Mouse (Mus musculus): ENCODE data around the gene Wdr82. TPM values are rescaled to one million over a fixed set of nuclear protein-coding genes. Genes with fewer than 3 reads are reported as not detected.

Wdr82 gene
- total and polyA plus RNA-seq, 3 experiments: 70.4 to 131 (median 100) TPM

GRCm38 (mm10) chr9:106231220-106231619 is 60.5 kb downstream of the Wdr82 start:
- Histone ChIP-seq H3K4me3 (replicated peaks in 1 of 3; ENCODE audit: low read depth in 2 of 3, low read length in 2 of 3, poor library complexity in 1 of 3) (no peak overlapping the region), H3K4me2 (ENCODE audit: insufficient read depth, low read depth, poor library complexity, severe bottlenecking) (no peak overlapping the region), H3K27ac (ENCODE audit: insufficient read depth, low read depth) (peak overlapping the region; percentile 8; the same call in 1 of the 2 replicates), H3K27me3 (replicated peaks) (no peaks in the 10 kb centered on the region), H3K9me3 (replicated peaks; ENCODE audit: low read length) (peaks cover 12% of the 10 kb centered on the region), H3K4me1 (ENCODE audit: control insufficient read depth in 1 of 2, insufficient read depth in 2 of 2) (peaks cover 28 to 58% of the 10 kb centered on the region in 2 experiments), H3K9ac (ENCODE audit: insufficient read depth, low read depth) (no peak overlapping the region), H3K36me3 (replicated peaks in 1 of 2; ENCODE audit: control insufficient read depth in 1 of 2, insufficient read depth in 1 of 2, low read length in 1 of 2) (peaks cover 23 to 61% of the 10 kb centered on the region in 2 experiments), H3K79me2 (replicated peaks; ENCODE audit: control insufficient read depth, extremely low read depth, insufficient read depth, poor library complexity, severe bottlenecking) (no peaks in the 10 kb centered on the region)
- dilution Hi-C loops (cut with MboI; ENCODE audit: extremely low pct_ligation_motif_present, extremely low pct_unique_long_range_greater_than_20kb, low sequenced_read_pairs): no loop called here
- DNase-seq (ENCODE audit: extremely low read depth): no peak
- TF ChIP-seq MEF2A (IDR thresholded peaks at IDR 0.05; ENCODE audit: borderline replicate concordance, low read depth, low read length) (no peak), UBTF (IDR thresholded peaks at IDR 0.05; ENCODE audit: low read depth, low read length) (no peak), JUN (IDR thresholded peaks at IDR 0.05; ENCODE audit: insufficient read depth, low read depth, low read length) (no peak), SIN3A (IDR thresholded peaks at IDR 0.05; ENCODE audit: low read length) (no peak; the same call in 1 of the 2 replicates), POLR2AphosphoS2 (IDR thresholded peaks at IDR 0.05; ENCODE audit: low read depth, low read length) (no peak), MAFK (IDR thresholded peaks at IDR 0.05; ENCODE audit: insufficient replicate concordance, low read length) (no peak), GABPA (IDR thresholded peaks at IDR 0.05; ENCODE audit: insufficient replicate concordance, low read depth, low read length) (no peak), BHLHE40 (IDR thresholded peaks at IDR 0.05; ENCODE audit: low read depth, low read length) (no peak), MYC (IDR thresholded peaks at IDR 0.05; ENCODE audit: low read depth, low read length) (no peak), PAX5 (IDR thresholded peaks at IDR 0.05; ENCODE audit: low read length) (no peak), ZKSCAN1 (IDR thresholded peaks at IDR 0.05; ENCODE audit: borderline replicate concordance, low read depth, low read length) (no peak), RCOR1 (conservative IDR thresholded peaks at IDR 0.05; ENCODE audit: low read depth, low read length) (no peak), NRF1 (IDR thresholded peaks at IDR 0.05; ENCODE audit: low read depth, low read length) (no peak)
- in situ Hi-C loops (cut with MboI; ENCODE audit: low pct_ligation_motif_present, low pct_unique_long_range_greater_than_20kb, low sequenced_read_pairs): no loop called here

GRCm38 (mm10) chr9:106231816-106232215 is 61.1 kb downstream of the Wdr82 start:
- Histone ChIP-seq H3K4me3 (replicated peaks in 1 of 3; ENCODE audit: low read depth in 2 of 3, low read length in 2 of 3, poor library complexity in 1 of 3) (no peak overlapping the region), H3K79me2 (replicated peaks; ENCODE audit: control insufficient read depth, extremely low read depth, insufficient read depth, poor library complexity, severe bottlenecking) (no peaks in the 10 kb centered on the region), H3K9me3 (replicated peaks; ENCODE audit: low read length) (peaks cover 7% of the 10 kb centered on the region), H3K4me1 (ENCODE audit: control insufficient read depth in 1 of 2, insufficient read depth in 2 of 2) (peaks cover 28 to 58% of the 10 kb centered on the region in 2 experiments), H3K27me3 (replicated peaks) (no peaks in the 10 kb centered on the region), H3K27ac (ENCODE audit: insufficient read depth, low read depth) (no peak overlapping the region), H3K9ac (ENCODE audit: insufficient read depth, low read depth) (no peak overlapping the region), H3K4me2 (ENCODE audit: insufficient read depth, low read depth, poor library complexity, severe bottlenecking) (no peak overlapping the region), H3K36me3 (replicated peaks in 1 of 2; ENCODE audit: control insufficient read depth in 1 of 2, insufficient read depth in 1 of 2, low read length in 1 of 2) (peaks cover 27 to 62% of the 10 kb centered on the region in 2 experiments)
- dilution Hi-C loops (cut with MboI; ENCODE audit: extremely low pct_ligation_motif_present, extremely low pct_unique_long_range_greater_than_20kb, low sequenced_read_pairs) (no loop called here), in situ Hi-C loops (cut with MboI; ENCODE audit: low pct_ligation_motif_present, low pct_unique_long_range_greater_than_20kb, low sequenced_read_pairs) (no loop called here)
- no peak for DNase-seq (ENCODE audit: extremely low read depth)
- no peak for TF ChIP-seq IRF4 (IDR thresholded peaks at IDR 0.05; ENCODE audit: low read depth, low read length)
- peak; percentile 0 for TF ChIP-seq RAD21 (IDR thresholded peaks at IDR 0.05; ENCODE audit: low read depth, low read length)
- TF ChIP-seq EP300 (IDR thresholded peaks at IDR 0.05; ENCODE audit: low read length): no peak
- TF ChIP-seq ELF1 (IDR thresholded peaks at IDR 0.05; ENCODE audit: low read depth, low read length): no peak
- TF ChIP-seq GABPA (IDR thresholded peaks at IDR 0.05; ENCODE audit: insufficient replicate concordance, low read depth, low read length): no peak
- peak in 1 of 2 experiments; percentile 36; a peak in 1 of 4 replicates for TF ChIP-seq CTCF (conservative IDR thresholded peaks at IDR 0.05 in 1 of 2, IDR thresholded peaks at IDR 0.05 in 1 of 2; ENCODE audit: low read depth in 2 of 2, low read length in 2 of 2)
